Mouse (Mus musculus) large intestine, adult 2 months (tissue): ENCODE results near the gene Anapc4. TPM values are rescaled to one million over a fixed set of nuclear protein-coding genes. Genes with fewer than 3 reads are reported as not detected.

Source experiments
- DNase-seq: peaks from one replicate; pipeline ENCODE4 v3.0.0-alpha.2; 2012; ENCODE audit warnings: low read depth, low spot score
- WGBS: fragments of 180-500 bp; shearing (Covaris S2); methylation state at CpG from one replicate; pipeline ENCODE4 v1.1.7; 2018; 5-methylcytosine and 5-hydroxymethylcytosine counted together
- polyA plus RNA-seq: library from polyadenylated mRNA; depleted of rRNA; stranded (reverse); fragments of >200 nt; gene quantifications from 2 replicates; pipeline ENCODE4 v1.2.3, GENCODE M21; 2012; rRNA removed

Anapc4 gene
- 13.5 and 16.1 TPM in 2 replicates for polyA plus RNA-seq

GRCm38 (mm10) chr5:52833761-52834274 is at the start of gene Anapc4:
Gene Anapc4 (plus strand): TSS chr5:52834012.
- WGBS, result 1% methylated on average over 49 of the region's 50 CpGs
- DNase-seq, result peak; percentile 97

- WGBS, result 80% methylated on average over 7 of the region's 7 CpGs
- no peak for DNase-seq
Measured at GRCm38 (mm10) chr5:52786556-52787322, 47.1 kb upstream of the Anapc4 start.

- DNase-seq, result no peak
- WGBS, result 89% methylated on average over 9 of the region's 9 CpGs
Measured at GRCm38 (mm10) chr5:52793230-52793629, 40.6 kb upstream of the Anapc4 start.

- 88% methylated on average over 9 of the region's 9 CpGs for WGBS
- no peak for DNase-seq
Measured at GRCm38 (mm10) chr5:52794109-52794508, 39.7 kb upstream of the Anapc4 start.

GRCm38 (mm10) chr5:52799274-52799985 is 34.4 kb upstream of the Anapc4 start:
- WGBS, result 94% methylated on average over 12 of the region's 12 CpGs
- DNase-seq, result no peak

GRCm38 (mm10) chr5:52805801-52806200 is 28.0 kb upstream of the Anapc4 start:
- 78% methylated on average over 4 of the region's 4 CpGs for WGBS
- no peak for DNase-seq

- WGBS, result 82% methylated on average over 8 of the region's 8 CpGs
- DNase-seq, result no peak
Measured at GRCm38 (mm10) chr5:52806349-52806748, 27.5 kb upstream of the Anapc4 start.

- DNase-seq, result no peak
- WGBS, result 88% methylated on average over 7 of the region's 7 CpGs
Measured at GRCm38 (mm10) chr5:52807030-52807429, 26.8 kb upstream of the Anapc4 start.

GRCm38 (mm10) chr5:52810446-52810845 is 23.4 kb upstream of the Anapc4 start:
- 96% methylated on average over 6 of the region's 6 CpGs for WGBS
- DNase-seq, result no peak

- DNase-seq, result no peak
- 80% methylated on average over 14 of the region's 14 CpGs for WGBS
Measured at GRCm38 (mm10) chr5:52811056-52811455, 22.8 kb upstream of the Anapc4 start.

- no peak for DNase-seq
- WGBS, result 94% methylated on average over 10 of the region's 10 CpGs
Measured at GRCm38 (mm10) chr5:52812456-52812855, 21.4 kb upstream of the Anapc4 start.

- no peak for DNase-seq
- 94% methylated on average over 7 of the region's 7 CpGs for WGBS
Measured at GRCm38 (mm10) chr5:52813312-52813711, 20.5 kb upstream of the Anapc4 start.

GRCm38 (mm10) chr5:52818676-52819075 is 15.1 kb upstream of the Anapc4 start:
- no peak for DNase-seq
- WGBS, result 90% methylated on average over 7 of the region's 7 CpGs

- no peak for DNase-seq
- WGBS, result 11% methylated on average over 3 of the region's 3 CpGs
Measured at GRCm38 (mm10) chr5:52821691-52822090, 12.1 kb upstream of the Anapc4 start.

GRCm38 (mm10) chr5:52827923-52828322 is 5.9 kb upstream of the Anapc4 start:
- 36% methylated on average over 4 of the region's 4 CpGs for WGBS
- DNase-seq, result no peak

GRCm38 (mm10) chr5:52833005-52833404 is 807 bp upstream of the Anapc4 start:
- DNase-seq, result no peak

GRCm38 (mm10) chr5:52834386-52834785 is 574 bp downstream of the Anapc4 start:
- no peak for DNase-seq
- 4% methylated on average over 8 of the region's 8 CpGs for WGBS

- no peak for DNase-seq
- 88% methylated on average over 7 of the region's 7 CpGs for WGBS
Measured at GRCm38 (mm10) chr5:52844319-52844718, 10.5 kb downstream of the Anapc4 start.

GRCm38 (mm10) chr5:52855727-52856126 is 21.9 kb downstream of the Anapc4 start:
- 97% methylated on average over 5 of the region's 5 CpGs for WGBS

GRCm38 (mm10) chr5:52864446-52864845 is 30.6 kb downstream of the Anapc4 start:
- 82% methylated on average over 8 of the region's 8 CpGs for WGBS
- no peak for DNase-seq

More at GRCm38 (mm10) chr5:52855727-52856126, 21.9 kb downstream of the Anapc4 start:
- DNase-seq, result no peak

GRCm38 (mm10) chr5:52865825-52866224 is 32.0 kb downstream of the Anapc4 start:
- DNase-seq, result no peak
- WGBS, result 47% methylated on average over 9 of the region's 9 CpGs
